Mouse (Mus musculus) erythroblast, adult 5-6 weeks (primary cell): Measurements from ENCODE around the gene Cd40. TPM values are rescaled to one million over a fixed set of nuclear protein-coding genes. Genes with fewer than 3 reads are reported as not detected.

Experiments
- ATAC-seq: replicated peaks from 2 replicates; pipeline ENCODE4 v1.8.0; 2016; ENCODE audit warnings: moderate number of reproducible peaks, mild to moderate bottlenecking, moderate TSS enrichment, inconsistent platforms; ENCODE audit not compliant: poor library complexity, low FRiP score, severe bottlenecking
- total RNA-seq, 2 experiments: library from RNA; stranded (forward) in 1 of 2; stranded (reverse) in 1 of 2; fragments of 150-400 nt in 1 of 2; fragments of 200-764, 138-1000 nt in 1 of 2; gene quantifications; 2 replicates each; pipeline versions ENCODE4 v1.2.3 to v1.2.4; 2015 to 2017; ENCODE audit warnings: low replicate concordance in 2 of 2

Cd40 gene
- total RNA-seq, 2 experiments from 2014 or later = 5.1 to 10.2 TPM

GRCm38 (mm10) chr2:165092393-165092792, 37.0 kb downstream of the Cd40 start:
- ATAC-seq = no peak

- ATAC-seq = no peak
Measured at GRCm38 (mm10) chr2:165096367-165096766, 40.9 kb downstream of the Cd40 start.

DNA sequence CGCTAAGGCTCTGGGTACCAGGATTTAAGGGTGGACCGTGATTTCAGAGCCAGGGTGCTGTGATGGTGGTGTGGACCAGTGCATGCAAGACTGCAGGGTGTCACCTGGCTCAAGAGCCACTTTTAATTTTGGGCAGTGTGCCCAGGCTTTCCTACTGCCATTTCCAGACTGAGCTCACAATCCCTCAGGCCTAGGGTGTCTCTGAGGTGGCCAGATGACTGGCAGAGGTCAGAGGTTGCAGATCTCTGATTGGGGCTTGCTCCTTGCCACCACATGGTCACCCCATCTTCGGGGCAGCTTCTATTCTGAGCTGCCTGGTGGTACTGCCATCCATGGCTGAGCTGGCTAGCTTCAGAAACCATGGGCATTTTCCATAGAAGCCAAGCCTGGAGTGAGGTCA, 43.4 kb downstream of the Cd40 start:
- ATAC-seq = no peak

GRCm38 (mm10) chr2:165100749-165101148, 45.3 kb downstream of the Cd40 start:
- ATAC-seq = no peak

DNA sequence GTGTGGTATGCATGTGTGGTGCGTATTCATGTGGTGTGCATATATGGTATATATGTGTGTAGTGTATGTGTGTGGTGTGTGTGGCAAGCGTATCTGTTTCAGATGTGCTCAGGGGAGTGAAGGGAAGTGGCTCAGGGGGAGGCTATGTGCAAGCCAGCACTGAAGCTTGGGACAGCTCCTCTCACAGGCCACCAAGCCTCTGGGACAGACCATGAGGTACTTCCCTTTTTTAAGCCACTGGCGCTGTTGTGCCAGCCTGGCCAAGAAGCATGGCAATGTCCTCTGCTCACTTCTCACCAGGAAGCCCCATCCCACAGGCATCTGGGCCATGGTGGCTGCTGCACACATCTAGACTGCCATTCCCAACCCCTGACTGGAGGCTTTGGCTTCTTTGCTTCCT, 47.5 kb downstream of the Cd40 start:
- ATAC-seq = no peak

GRCm38 (mm10) chr2:165105513-165106079, 50.2 kb downstream of the Cd40 start:
- ATAC-seq = no peak

DNA sequence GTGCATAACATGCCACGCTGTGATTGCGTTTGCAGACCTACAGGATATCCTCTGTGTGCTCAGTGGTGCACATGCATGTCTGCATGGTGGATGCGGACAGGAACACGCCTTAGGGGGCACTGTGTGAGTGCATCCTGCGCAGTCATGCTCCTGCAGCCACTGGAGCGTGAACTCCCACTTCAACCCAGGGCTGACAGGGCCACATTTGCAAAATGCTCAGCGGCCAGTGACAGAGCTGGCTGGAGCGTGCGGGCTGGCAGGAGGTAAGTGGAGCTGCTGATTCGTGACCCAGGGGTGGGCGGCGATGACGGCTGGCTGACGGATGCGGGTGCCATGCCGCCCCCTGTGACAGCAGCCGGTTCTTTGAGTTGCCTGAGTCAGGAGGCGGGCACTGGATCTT, 51.2 kb downstream of the Cd40 start:
- no peak for ATAC-seq

DNA sequence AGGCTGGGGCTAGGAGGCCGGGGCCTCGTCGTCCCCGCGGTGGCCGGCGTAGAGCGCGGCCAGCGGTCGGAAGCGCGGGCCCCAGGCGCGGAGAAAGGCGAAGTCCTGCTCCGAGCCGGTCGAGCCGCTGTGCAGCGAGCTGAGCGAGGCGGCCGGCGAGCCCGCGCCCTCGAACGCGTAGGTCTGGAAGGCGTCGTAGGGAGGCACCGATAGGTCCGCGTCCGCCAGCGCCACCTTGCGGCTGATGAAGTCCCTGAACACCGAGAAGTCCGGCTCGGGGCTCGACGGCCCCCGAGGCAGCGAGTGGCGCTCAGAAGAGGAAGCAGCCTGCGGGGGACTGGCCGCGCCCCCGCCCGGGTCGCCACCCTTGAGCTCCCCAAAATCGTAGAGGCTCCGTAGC, 56.7 kb downstream of the Cd40 start:
- ATAC-seq = no peak

DNA sequence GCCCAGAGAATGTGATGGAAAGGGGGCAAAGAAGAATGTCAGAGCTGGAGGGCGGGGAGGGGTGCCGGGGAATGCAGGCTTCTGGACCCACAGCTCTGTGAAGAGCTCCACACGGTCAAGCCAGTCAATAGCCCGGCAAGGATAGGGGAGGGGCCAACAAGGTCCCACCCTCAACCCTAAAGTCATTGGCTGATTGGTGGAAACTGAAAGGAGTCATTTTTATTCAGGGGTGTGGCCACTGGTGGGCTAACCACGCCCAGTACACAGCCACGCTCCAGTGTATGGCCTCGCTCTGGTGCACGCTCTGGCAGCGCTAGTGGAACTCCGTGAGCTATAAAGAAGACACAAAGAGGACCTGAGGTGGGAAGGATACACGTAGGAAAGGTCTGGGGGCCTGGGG, 58.3 kb downstream of the Cd40 start:
- no peak for ATAC-seq

GRCm38 (mm10) chr2:165120765-165121164, 65.3 kb downstream of the Cd40 start:
- ATAC-seq = no peak

DNA sequence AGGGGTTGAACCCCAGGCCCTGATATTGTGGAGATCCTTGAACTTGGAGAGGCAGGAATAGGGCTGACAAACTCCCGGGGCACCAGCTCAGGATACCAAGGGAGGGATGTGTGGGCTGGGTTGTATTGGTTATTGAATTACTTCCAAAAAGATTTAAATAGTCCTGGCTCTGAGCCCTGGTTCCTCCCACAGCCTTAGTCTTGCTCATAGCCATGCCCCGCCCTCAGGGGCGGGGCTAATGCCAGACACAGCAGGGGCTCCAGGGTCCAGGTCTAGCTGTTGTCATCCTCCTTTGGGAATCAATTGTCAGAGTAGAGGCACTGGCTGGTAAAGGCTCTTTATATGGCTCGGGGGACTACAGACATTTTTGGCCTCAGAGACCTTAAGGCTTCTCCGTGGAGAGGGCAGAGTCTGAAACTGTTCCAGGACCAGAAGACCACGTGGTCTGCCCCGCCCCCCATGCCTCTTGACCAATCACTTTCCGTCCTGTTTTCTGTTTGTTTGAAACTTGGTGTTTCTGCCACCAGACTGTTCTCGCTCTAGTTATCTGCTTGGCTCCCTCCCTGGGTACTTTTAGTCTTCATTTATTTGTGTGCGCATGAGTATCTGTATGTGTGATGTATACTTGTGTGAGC, 65.9 kb downstream of the Cd40 start:
- no peak for ATAC-seq

Other genes with a start within 250 kb of the Cd40 start
- gene Zswim1, start 232.9 kb upstream of the Cd40 start, total RNA-seq (2015; ENCODE audit: low replicate concordance) = 1.5 and 2.1 TPM in 2 replicates
- gene Zswim1, start 232.9 kb upstream of the Cd40 start, total RNA-seq (2017; ENCODE audit: low replicate concordance) = 0.60 and 1.1 TPM in 2 replicates
- not detected in 2 replicates for gene Spata25, start 227.1 kb upstream of the Cd40 start, total RNA-seq (2015; ENCODE audit: low replicate concordance)
- not detected in 2 replicates for gene Spata25, start 227.1 kb upstream of the Cd40 start, total RNA-seq (2017; ENCODE audit: low replicate concordance)
- 26.8 and 36.1 TPM in 2 replicates for gene Ctsa, start 222.8 kb upstream of the Cd40 start, total RNA-seq (2015; ENCODE audit: low replicate concordance)
- gene Ctsa, start 222.8 kb upstream of the Cd40 start, total RNA-seq (2017; ENCODE audit: low replicate concordance) = 33.5 and 39.9 TPM in 2 replicates
- gene Neurl2, start 222.2 kb upstream of the Cd40 start, total RNA-seq (2015; ENCODE audit: low replicate concordance) = not detected in 2 replicates
- 1.4 TPM in 1 of 2 replicates, not detected in the other for gene Neurl2, start 222.2 kb upstream of the Cd40 start, total RNA-seq (2017; ENCODE audit: low replicate concordance)
- 0.58 and 0.84 TPM in 2 replicates for gene Pltp, start 197.9 kb upstream of the Cd40 start, total RNA-seq (2015; ENCODE audit: low replicate concordance)
- 1.8 and 3.3 TPM in 2 replicates for gene Pltp, start 197.9 kb upstream of the Cd40 start, total RNA-seq (2017; ENCODE audit: low replicate concordance)
- 5.6 and 22.6 TPM in 2 replicates for gene Pcif1, start 176.3 kb upstream of the Cd40 start, total RNA-seq (2015; ENCODE audit: low replicate concordance)
- 19.0 and 30.5 TPM in 2 replicates for gene Pcif1, start 176.3 kb upstream of the Cd40 start, total RNA-seq (2017; ENCODE audit: low replicate concordance)
- 13.4 and 17.9 TPM in 2 replicates for gene Zfp335, start 143.9 kb upstream of the Cd40 start, total RNA-seq (2015; ENCODE audit: low replicate concordance)
- gene Zfp335, start 143.9 kb upstream of the Cd40 start, total RNA-seq (2017; ENCODE audit: low replicate concordance) = 9.9 and 10.3 TPM in 2 replicates
- 73.6 and 120 TPM in 2 replicates for gene Mmp9, start 114.8 kb upstream of the Cd40 start, total RNA-seq (2015; ENCODE audit: low replicate concordance)
- gene Mmp9, start 114.8 kb upstream of the Cd40 start, total RNA-seq (2017; ENCODE audit: low replicate concordance) = 31.4 and 35.7 TPM in 2 replicates
- gene Slc12a5, start 94.8 kb upstream of the Cd40 start, total RNA-seq (2015; ENCODE audit: low replicate concordance) = not detected in 2 replicates
- not detected in 2 replicates for gene Slc12a5, start 94.8 kb upstream of the Cd40 start, total RNA-seq (2017; ENCODE audit: low replicate concordance)
- 1.2 and 5.4 TPM in 2 replicates for gene Ncoa5, start 20.8 kb upstream of the Cd40 start, total RNA-seq (2015; ENCODE audit: low replicate concordance)
- gene Ncoa5, start 20.8 kb upstream of the Cd40 start, total RNA-seq (2017; ENCODE audit: low replicate concordance) = 10.3 and 15.6 TPM in 2 replicates
- gene 1700025C18Rik, start 35.1 kb downstream of the Cd40 start, total RNA-seq (2015; ENCODE audit: low replicate concordance) = not detected in 2 replicates
- gene 1700025C18Rik, start 35.1 kb downstream of the Cd40 start, total RNA-seq (2017; ENCODE audit: low replicate concordance) = not detected in 2 replicates
- gene Cdh22, start 179.2 kb downstream of the Cd40 start, total RNA-seq (2015; ENCODE audit: low replicate concordance) = not detected in 2 replicates
- not detected in 2 replicates for gene Cdh22, start 179.2 kb downstream of the Cd40 start, total RNA-seq (2017; ENCODE audit: low replicate concordance)
- 22.6 and 34.2 TPM in 2 replicates for gene Slc35c2, start 232.2 kb downstream of the Cd40 start, total RNA-seq (2015; ENCODE audit: low replicate concordance)
- 10.0 and 14.6 TPM in 2 replicates for gene Slc35c2, start 232.2 kb downstream of the Cd40 start, total RNA-seq (2017; ENCODE audit: low replicate concordance)